Mouse (Mus musculus): ENCODE results near the gene Acer1.

Gene Acer1

GRCm38 (mm10) chr17:56988921-56989430 is 7.0 kb upstream of the Acer1 start:
- no peak for DNase-seq (ENCODE audit: low spot score)

GRCm38 (mm10) chr17:56988441-56988840 is 6.5 kb upstream of the Acer1 start:
- DNase-seq (ENCODE audit: low spot score): no peak

- no peak for DNase-seq (ENCODE audit: low spot score)
Observed at GRCm38 (mm10) chr17:56986105-56986805, 4.3 kb upstream of the Acer1 start.

- DNase-seq (ENCODE audit: low spot score): no peak
Observed at GRCm38 (mm10) chr17:56985656-56986055, 3.7 kb upstream of the Acer1 start.

GRCm38 (mm10) chr17:56984886-56985285 is 3.0 kb upstream of the Acer1 start:
- DNase-seq (ENCODE audit: low spot score): no peak

- no peak for DNase-seq (ENCODE audit: low spot score)
Observed at GRCm38 (mm10) chr17:56981049-56981448, 877 bp downstream of the Acer1 start.

- DNase-seq (ENCODE audit: low spot score): no peak
Observed at GRCm38 (mm10) chr17:56979524-56979923, 2.4 kb downstream of the Acer1 start.

- no peak for DNase-seq (ENCODE audit: low spot score)
Observed at GRCm38 (mm10) chr17:56976531-56977390, 5.2 kb downstream of the Acer1 start.

GRCm38 (mm10) chr17:56975391-56975790 is 6.5 kb downstream of the Acer1 start:
- DNase-seq (ENCODE audit: low spot score): no peak

GRCm38 (mm10) chr17:56974708-56975240 is 7.2 kb downstream of the Acer1 start:
- DNase-seq (ENCODE audit: low spot score): no peak

GRCm38 (mm10) chr17:56973956-56974707 is 7.8 kb downstream of the Acer1 start:
- no peak for DNase-seq (ENCODE audit: low spot score)

GRCm38 (mm10) chr17:56970081-56970480 is 11.8 kb downstream of the Acer1 start:
- no peak for DNase-seq (ENCODE audit: low spot score)

- DNase-seq (ENCODE audit: low spot score): no peak
Observed at GRCm38 (mm10) chr17:56969321-56969720, 12.6 kb downstream of the Acer1 start.

- DNase-seq (ENCODE audit: low spot score): no peak
Observed at GRCm38 (mm10) chr17:56963646-56964045, 18.3 kb downstream of the Acer1 start.

GRCm38 (mm10) chr17:56962642-56963405 is 19.1 kb downstream of the Acer1 start:
- no peak for DNase-seq (ENCODE audit: low spot score)

GRCm38 (mm10) chr17:56961880-56962279 is 20.0 kb downstream of the Acer1 start:
- no peak for DNase-seq (ENCODE audit: low spot score)

GRCm38 (mm10) chr17:56958667-56959066 is 23.3 kb downstream of the Acer1 start:
- DNase-seq (ENCODE audit: low spot score): no peak

GRCm38 (mm10) chr17:56957763-56958429 is 24.0 kb downstream of the Acer1 start:
- DNase-seq (ENCODE audit: low spot score): no peak

GRCm38 (mm10) chr17:56954871-56955270 is 27.1 kb downstream of the Acer1 start:
- DNase-seq (ENCODE audit: low spot score): no peak

- no peak for DNase-seq (ENCODE audit: low spot score)
Observed at GRCm38 (mm10) chr17:56952639-56953038, 29.3 kb downstream of the Acer1 start.

GRCm38 (mm10) chr17:56950915-56951314 is 31.0 kb downstream of the Acer1 start:
- peak; percentile 68 for DNase-seq (ENCODE audit: low spot score)
